Mouse (Mus musculus): ENCODE measurements around the gene Crhbp.

GRCm38 (mm10) chr13:95427499-95427898 is 17.2 kb downstream of the Crhbp start:
- TF ChIP-seq CTCF (IDR thresholded peaks at IDR 0.05; ENCODE audit: borderline replicate concordance, insufficient read depth, low read depth, low read length) (no peak), POLR2A (IDR thresholded peaks at IDR 0.05; ENCODE audit: borderline replicate concordance, insufficient read depth, low read length) (no peak)

Data from cerebellum, adult 2 months (tissue).